Mouse (Mus musculus) ovary, postnatal 14 days (tissue): Measurements from ENCODE around the gene Ap3m1.
A peak's percentile ranks its signal among the peaks of the same experiment; 100 is the strongest.
"Not testable (repeated sequence)": the region's sequence is repeated elsewhere in the genome, so short reads cannot be mapped to it uniquely, and the experiment has no call there.

Experiments
- DNase-seq: peaks from one replicate; pipeline ENCODE4 v3.0.0; 2022; ENCODE audit warnings: low spot score

Gene Ap3m1

GRCm38 (mm10) chr14:21052112-21052780 is at the start of gene Ap3m1, which contains the start of gene Adk:
Ap3m1 (minus strand) TSS chr14:21052508.
Adk (plus strand) TSS chr14:21052574.
- peak; percentile 95 for DNase-seq

- DNase-seq: no peak
Measured at GRCm38 (mm10) chr14:21101562-21101961, 49.3 kb upstream of the Ap3m1 start.

GRCm38 (mm10) chr14:21100876-21101275 is 48.6 kb upstream of the Ap3m1 start:
- DNase-seq: no peak

- no peak for DNase-seq
Measured at GRCm38 (mm10) chr14:21099371-21099770, 47.1 kb upstream of the Ap3m1 start.

- no peak for DNase-seq
Measured at GRCm38 (mm10) chr14:21096689-21097088, 44.4 kb upstream of the Ap3m1 start.

- no peak for DNase-seq
Measured at GRCm38 (mm10) chr14:21096279-21096678, 44.0 kb upstream of the Ap3m1 start.

GRCm38 (mm10) chr14:21094161-21094560 is 41.9 kb upstream of the Ap3m1 start:
- DNase-seq: not testable (repeated sequence)

- DNase-seq: no peak
Measured at GRCm38 (mm10) chr14:21090930-21091486, 38.7 kb upstream of the Ap3m1 start.

GRCm38 (mm10) chr14:21090400-21090799 is 38.1 kb upstream of the Ap3m1 start:
- DNase-seq: no peak

- no peak for DNase-seq
Measured at GRCm38 (mm10) chr14:21088731-21089130, 36.4 kb upstream of the Ap3m1 start.

GRCm38 (mm10) chr14:21087390-21088060 is 35.2 kb upstream of the Ap3m1 start:
- no peak for DNase-seq

GRCm38 (mm10) chr14:21086827-21087351 is 34.6 kb upstream of the Ap3m1 start:
- no peak for DNase-seq

- no peak for DNase-seq
Measured at GRCm38 (mm10) chr14:21086106-21086505, 33.8 kb upstream of the Ap3m1 start.

- no peak for DNase-seq
Measured at GRCm38 (mm10) chr14:21085666-21086065, 33.4 kb upstream of the Ap3m1 start.

- DNase-seq: no peak
Measured at GRCm38 (mm10) chr14:21082823-21083222, 30.5 kb upstream of the Ap3m1 start.

- DNase-seq: no peak
Measured at GRCm38 (mm10) chr14:21078511-21078910, 26.2 kb upstream of the Ap3m1 start.

GRCm38 (mm10) chr14:21077939-21078338 is 25.6 kb upstream of the Ap3m1 start:
- DNase-seq: no peak

- DNase-seq: no peak
Measured at GRCm38 (mm10) chr14:21076501-21077194, 24.3 kb upstream of the Ap3m1 start.

- peak; percentile 89 for DNase-seq
Measured at GRCm38 (mm10) chr14:21075751-21076500, 23.6 kb upstream of the Ap3m1 start.

GRCm38 (mm10) chr14:21074398-21075320 is 22.4 kb upstream of the Ap3m1 start:
- no peak for DNase-seq

- DNase-seq: no peak
Measured at GRCm38 (mm10) chr14:21073981-21074380, 21.7 kb upstream of the Ap3m1 start.
